Mouse (Mus musculus) thymus, adult 2 months (tissue): ENCODE data around the gene Spast. TPM values are rescaled to one million over a fixed set of nuclear protein-coding genes. Genes with fewer than 3 reads are reported as not detected.
A peak's percentile ranks its signal among the peaks of the same experiment; 100 is the strongest.
"Not testable (repeated sequence)": the region's sequence is repeated elsewhere in the genome, so short reads cannot be mapped to it uniquely, and the experiment has no call there.

ENCODE experiments used
- DNase-seq: peaks from one replicate; pipeline ENCODE4 v3.0.0; 2021
- H3K27ac ChIP-seq: fragments of 200-500 bp; 2 replicates; pipeline ENCODE4 v1.5.1; 2012; ENCODE audit warnings: low read length, control low read depth; ENCODE audit not compliant: control insufficient read depth, insufficient read depth
- H3K27me3 ChIP-seq: fragments of 200-500 bp; 2 replicates; pipeline ENCODE4 v1.6.1; 2012; ENCODE audit warnings: mild to moderate bottlenecking, low read length, moderate library complexity, mixed read lengths; ENCODE audit not compliant: control insufficient read depth, insufficient read depth
- H3K36me3 ChIP-seq: fragments of 200-500 bp; 2 replicates; pipeline ENCODE4 v1.6.1; 2012; ENCODE audit warnings: mild to moderate bottlenecking, low read length, moderate library complexity; ENCODE audit not compliant: control insufficient read depth, insufficient read depth
- H3K4me1 ChIP-seq: fragments of 200-500 bp; replicated peaks from 2 replicates; pipeline ENCODE4 v1.6.1; 2012; ENCODE audit warnings: low read length; ENCODE audit not compliant: control insufficient read depth, insufficient read depth
- H3K4me3 ChIP-seq: fragments of 200-500 bp; 2 replicates; pipeline ENCODE4 v1.5.1; 2012; ENCODE audit warnings: mild to moderate bottlenecking, low read length, control low read depth, moderate library complexity; ENCODE audit not compliant: control insufficient read depth, insufficient read depth
- CTCF ChIP-seq: fragments of 200-500 bp; IDR thresholded peaks from 2 replicates; pipeline ENCODE4 v1.5.1; 2012; ENCODE audit warnings: mild to moderate bottlenecking, control low read depth, low read length, moderate library complexity, borderline replicate concordance; ENCODE audit not compliant: control insufficient read depth, poor library complexity, insufficient read depth; ENCODE audit errors: extremely low read depth
- POLR2A ChIP-seq: fragments of 200-500 bp; IDR thresholded peaks from 2 replicates; pipeline ENCODE4 v1.6.1; 2012; ENCODE audit warnings: mild to moderate bottlenecking, low read length, control low read depth, moderate library complexity; ENCODE audit not compliant: control insufficient read depth, poor library complexity, insufficient read depth; ENCODE audit errors: extremely low read depth
- WGBS: fragments of 180-500 bp; shearing (Covaris S2); methylation state at CpG from one replicate; pipeline ENCODE4 v1.1.7; 2018; 5-methylcytosine and 5-hydroxymethylcytosine counted together
- polyA plus RNA-seq: library from polyadenylated mRNA; depleted of rRNA; stranded (reverse); fragments of >200 nt; gene quantifications from 2 replicates; pipeline ENCODE4 v1.2.3, GENCODE M21; 2012

Gene Spast
- polyA plus RNA-seq, 1 experiment = 10.7 TPM

DNA sequence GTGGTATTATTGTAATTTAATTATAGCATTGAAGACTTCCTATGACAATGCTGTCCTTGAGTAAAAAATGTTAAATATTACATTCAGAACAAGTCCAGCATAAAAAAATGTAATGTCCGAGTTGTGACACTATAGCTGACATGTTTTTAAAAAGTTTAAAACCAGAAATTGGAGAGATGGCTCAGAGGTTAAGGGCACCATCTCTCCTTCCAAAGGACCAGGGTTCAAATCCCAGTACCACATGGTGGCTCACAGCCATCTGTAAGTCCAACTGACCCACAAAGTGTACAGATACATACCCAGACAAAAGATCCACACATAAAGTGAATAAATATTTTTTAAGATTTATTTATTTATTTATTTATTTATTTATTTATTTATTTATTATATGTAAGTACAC, 32.8 kb upstream of the Spast start:
- H3K4me3 ChIP-seq = no peak overlapping the region
- no peak overlapping the region for H3K27ac ChIP-seq
- no peaks in the 10 kb centered on the region for H3K4me1 ChIP-seq
- peaks cover 19% of the 10 kb centered on the region; the same call in 1 of the 2 replicates for H3K36me3 ChIP-seq
- WGBS = 98% methylated on average over 1 of the region's 1 CpGs
- H3K27me3 ChIP-seq = no peaks in the 10 kb centered on the region
- DNase-seq = no peak
- no peak for TF ChIP-seq CTCF
- no peak for TF ChIP-seq POLR2A

DNA sequence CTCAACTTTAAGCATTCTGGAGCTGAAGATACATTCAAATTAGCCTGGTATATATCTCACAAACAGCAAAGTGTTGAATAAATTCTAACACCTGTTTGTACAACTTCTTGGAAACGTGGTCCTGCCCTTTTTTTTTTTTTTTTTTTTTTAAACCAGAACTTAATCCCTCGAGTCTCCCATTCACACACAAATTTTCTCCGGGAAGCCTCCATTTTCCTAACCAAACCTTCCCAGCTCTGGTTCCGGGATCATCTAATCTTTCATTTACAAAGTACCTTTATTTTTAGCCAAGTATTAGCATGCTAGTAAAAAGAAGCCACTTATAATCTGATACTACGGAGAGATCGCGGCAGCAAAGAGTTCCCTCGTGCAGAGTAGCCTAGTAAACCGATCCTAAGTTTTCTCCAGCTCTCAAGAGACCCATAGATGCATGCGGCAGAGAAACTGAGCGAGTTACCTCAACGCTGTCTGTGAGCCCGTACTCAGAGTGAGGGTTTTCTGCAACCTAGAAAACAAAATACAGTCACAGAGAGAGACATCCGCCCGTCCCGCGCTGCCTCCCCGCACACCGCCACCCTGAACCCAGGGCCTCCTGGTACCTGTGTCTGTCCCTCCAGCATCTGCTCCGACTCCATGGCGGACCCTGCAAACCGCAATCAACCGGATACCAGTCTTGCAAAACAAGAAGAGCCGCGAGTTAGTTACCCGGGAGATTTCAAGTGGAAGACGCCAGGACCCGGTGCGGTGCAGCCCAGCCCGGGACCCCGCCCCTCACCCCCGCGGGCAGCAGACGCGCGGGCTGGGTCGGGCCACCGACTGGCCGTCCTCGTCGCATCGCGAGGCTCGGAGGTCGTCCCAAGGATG, 23.1 kb upstream of the Spast start:
- Histone ChIP-seq H3K36me3 (no peaks in the 10 kb centered on the region), H3K4me3 (peak overlapping the region; percentile 84), H3K4me1 (no peaks in the 10 kb centered on the region), H3K27me3 (no peaks in the 10 kb centered on the region), H3K27ac (peak overlapping the region; percentile 46; the same call in 1 of the 2 replicates)
- DNase-seq = no peak
- TF ChIP-seq CTCF (no peak), POLR2A (no peak)
- WGBS = under 1% methylated on average over 45 of the region's 45 CpGs

DNA sequence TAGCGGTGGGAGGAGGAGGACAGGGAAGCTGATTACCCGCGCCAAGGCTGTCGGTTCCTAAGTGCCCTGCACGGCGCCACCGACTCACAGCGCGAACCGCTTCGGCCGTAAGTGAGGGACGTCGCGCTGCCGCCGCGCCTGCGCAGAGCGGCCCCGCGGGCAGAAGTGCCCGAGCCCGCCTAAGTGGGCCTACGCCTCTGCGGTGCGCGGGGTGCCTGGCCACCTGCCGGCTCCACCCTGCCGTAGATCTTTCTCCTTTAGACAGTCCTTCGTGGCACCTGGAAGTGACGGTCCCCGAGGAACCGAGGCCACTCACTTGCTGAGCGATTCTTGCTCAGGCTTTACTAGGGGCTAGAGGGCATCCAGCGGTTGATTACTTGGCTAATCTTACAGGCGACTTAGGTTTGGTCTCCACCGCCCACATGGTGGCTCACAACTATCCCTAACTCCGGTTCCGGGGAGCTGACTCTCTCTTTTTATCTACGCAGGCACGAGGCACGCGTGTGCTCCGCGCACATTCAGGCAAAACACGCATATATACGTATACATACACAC, 22.4 kb upstream of the Spast start:
- H3K27ac ChIP-seq = peak overlapping the region; percentile 74
- peak; percentile 87 for DNase-seq

DNA sequence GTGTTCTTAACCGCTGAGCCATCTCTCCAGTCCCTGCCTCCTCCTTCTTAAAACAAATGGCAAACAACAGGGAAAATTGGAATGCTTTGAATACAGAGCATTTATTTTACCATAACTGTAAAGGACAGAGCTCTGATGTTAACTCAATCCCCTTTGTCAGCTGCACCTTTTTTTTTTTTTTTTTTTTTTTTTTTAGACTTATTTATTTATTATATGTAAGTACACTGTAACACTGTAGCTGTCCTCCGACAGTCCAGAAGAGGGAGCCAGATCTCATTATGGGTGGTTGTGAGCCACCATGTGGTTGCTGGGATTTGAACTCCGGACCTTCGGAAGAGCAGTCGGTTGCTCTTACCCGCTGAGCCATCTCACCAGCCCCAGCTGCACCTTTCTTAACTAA, 20.1 kb upstream of the Spast start:
- WGBS = 96% methylated on average over 6 of the region's 6 CpGs
- no peak overlapping the region for H3K4me3 ChIP-seq
- H3K27me3 ChIP-seq = no peaks in the 10 kb centered on the region
- no peak for DNase-seq
- TF ChIP-seq POLR2A (no peak), CTCF (no peak)
- H3K27ac ChIP-seq = no peak overlapping the region
- no peaks in the 10 kb centered on the region for H3K4me1 ChIP-seq
- no peaks in the 10 kb centered on the region for H3K36me3 ChIP-seq

More for the DNA sequence above, 22.4 kb upstream of the Spast start:
- Histone ChIP-seq H3K4me1 (no peaks in the 10 kb centered on the region), H3K27me3 (no peaks in the 10 kb centered on the region), H3K4me3 (peak overlapping the region; percentile 84), H3K36me3 (no peaks in the 10 kb centered on the region)
- TF ChIP-seq CTCF = peak; percentile 40; the same call in 1 of the 2 replicates
- TF ChIP-seq POLR2A = no peak; the same call in none of the 2 replicates
- WGBS = under 1% methylated on average over 48 of the region's 48 CpGs

DNA sequence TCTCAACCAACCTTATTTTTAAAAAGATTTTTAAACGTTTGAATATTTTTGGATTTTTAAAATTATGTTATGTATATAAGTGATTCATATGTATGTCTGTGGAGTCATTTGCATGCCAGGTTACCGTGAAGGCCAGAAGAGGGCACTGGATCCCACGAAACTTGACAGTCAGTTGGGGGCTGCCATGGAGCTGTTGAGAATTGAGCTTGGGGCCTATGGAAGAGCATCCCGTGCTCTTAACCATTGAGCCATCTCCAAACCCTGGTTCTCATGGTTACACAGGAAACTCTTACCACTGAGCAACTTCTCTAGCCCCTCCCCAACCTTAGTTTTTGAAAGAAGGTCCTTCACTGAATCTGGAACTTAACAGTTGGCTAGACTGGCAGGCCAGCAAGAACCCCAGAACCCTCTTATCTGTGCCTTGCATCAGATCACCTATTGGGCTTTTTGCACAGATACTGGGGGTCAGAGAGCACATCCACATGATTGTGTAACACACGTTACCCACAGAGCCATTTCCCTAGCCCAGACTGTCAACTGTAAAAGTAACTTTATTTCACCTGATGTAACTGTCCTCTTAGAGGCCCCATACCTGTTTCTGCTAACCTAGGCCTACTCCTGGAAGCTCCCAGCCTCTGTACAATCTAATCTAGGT, 16.3 kb upstream of the Spast start:
- DNase-seq = peak; percentile 35
- Histone ChIP-seq H3K4me3 (no peak overlapping the region), H3K4me1 (no peaks in the 10 kb centered on the region), H3K27ac (no peak overlapping the region), H3K27me3 (no peaks in the 10 kb centered on the region), H3K36me3 (no peaks in the 10 kb centered on the region)
- TF ChIP-seq CTCF (no peak), POLR2A (no peak)
- WGBS = 67% methylated on average over 5 of the region's 5 CpGs

DNA sequence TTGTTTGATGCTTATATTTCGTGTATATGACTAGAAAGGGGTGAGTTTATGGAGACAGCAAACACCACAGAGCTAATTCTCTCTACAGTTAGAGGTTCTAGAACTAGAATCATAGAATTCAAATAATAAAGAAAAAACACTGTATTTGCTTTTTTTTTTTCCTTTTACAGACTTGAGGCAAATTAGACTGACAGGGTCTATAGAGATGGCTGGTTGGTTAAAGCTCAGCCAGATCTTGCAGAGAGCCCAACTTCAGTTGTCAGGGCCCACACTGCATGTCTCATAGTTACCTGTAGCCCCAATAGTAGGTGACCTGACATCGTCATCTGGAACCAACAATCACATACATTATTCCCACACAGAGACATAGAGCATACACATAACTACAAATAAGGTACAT, 14.9 kb upstream of the Spast start, which contains the start of gene Dpy30:
Gene Dpy30 (minus strand): TSS at position 101 of the 400 bp plus-strand sequence.
- TF ChIP-seq POLR2A (no peak), CTCF (no peak)
- Histone ChIP-seq H3K27me3 (no peaks in the 10 kb centered on the region), H3K4me3 (no peak within 1 kb of the TSS), H3K27ac (no peak within 1 kb of the TSS), H3K36me3 (no peaks in the 10 kb centered on the region), H3K4me1 (no peaks in the 10 kb centered on the region)
- WGBS = 88% methylated on average over 2 of the region's 2 CpGs
- DNase-seq = no peak

DNA sequence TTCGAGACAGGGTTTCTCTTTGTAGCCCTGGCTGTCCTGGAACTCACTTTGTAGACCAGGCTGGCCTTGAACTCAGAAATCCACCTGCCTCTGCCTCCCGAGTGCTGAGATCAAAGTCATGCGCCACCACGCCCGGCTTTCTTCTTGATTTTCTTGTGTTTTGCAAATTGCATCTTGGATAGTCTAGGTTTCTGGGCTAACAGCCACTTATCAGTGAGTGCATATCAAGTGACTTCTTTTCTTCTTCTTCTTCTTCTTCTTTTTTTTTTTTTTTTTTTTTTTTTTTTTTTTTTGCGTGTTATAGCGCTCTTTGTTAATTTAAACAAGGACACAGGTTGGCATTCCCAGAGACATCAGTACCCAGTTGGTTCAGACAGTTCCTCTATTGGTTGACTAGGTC, 11.6 kb upstream of the Spast start:
- H3K4me1 ChIP-seq, H3K27ac ChIP-seq, H3K27me3 ChIP-seq, H3K36me3 ChIP-seq, DNase-seq, H3K4me3 ChIP-seq: not testable (repeated sequence)
- WGBS = 89% methylated on average over 7 of the region's 7 CpGs

DNA sequence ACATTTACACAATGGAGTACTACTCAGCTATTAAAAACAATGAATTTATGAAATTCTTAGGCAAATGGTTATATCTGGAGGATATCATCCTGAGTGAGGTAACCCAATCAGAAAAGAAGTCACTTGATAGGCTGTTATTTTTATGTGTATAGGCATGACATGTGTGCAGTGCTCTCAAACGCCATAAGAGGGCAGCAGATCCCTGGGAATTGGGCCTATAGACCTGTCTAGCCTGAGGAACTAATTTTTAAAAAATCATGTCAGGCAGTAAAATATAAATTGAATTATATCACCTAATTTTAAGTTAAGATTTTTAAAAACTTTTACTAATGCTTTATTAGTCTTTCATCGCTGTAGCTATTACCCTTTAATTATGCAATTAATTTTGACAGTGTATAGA, 10.6 kb upstream of the Spast start:
- H3K27me3 ChIP-seq, H3K36me3 ChIP-seq, H3K4me1 ChIP-seq, H3K27ac ChIP-seq, H3K4me3 ChIP-seq: not testable (repeated sequence)
- peak; percentile 59 for DNase-seq
- 52% methylated on average over 2 of the region's 2 CpGs for WGBS
